Mouse (Mus musculus): ENCODE data around the gene Ccdc189. TPM values are rescaled to one million over a fixed set of nuclear protein-coding genes. Genes with fewer than 3 reads are reported as not detected.
"Not testable (repeated sequence)": the region's sequence is repeated elsewhere in the genome, so short reads cannot be mapped to it uniquely, and the experiment has no call there.

Ccdc189 gene
- 21.8 and 32.1 TPM in 2 replicates for total RNA-seq (2015; ENCODE audit: low replicate concordance)
- 26.7 and 41.9 TPM in 2 replicates for total RNA-seq (2017; ENCODE audit: low replicate concordance)

DNA sequence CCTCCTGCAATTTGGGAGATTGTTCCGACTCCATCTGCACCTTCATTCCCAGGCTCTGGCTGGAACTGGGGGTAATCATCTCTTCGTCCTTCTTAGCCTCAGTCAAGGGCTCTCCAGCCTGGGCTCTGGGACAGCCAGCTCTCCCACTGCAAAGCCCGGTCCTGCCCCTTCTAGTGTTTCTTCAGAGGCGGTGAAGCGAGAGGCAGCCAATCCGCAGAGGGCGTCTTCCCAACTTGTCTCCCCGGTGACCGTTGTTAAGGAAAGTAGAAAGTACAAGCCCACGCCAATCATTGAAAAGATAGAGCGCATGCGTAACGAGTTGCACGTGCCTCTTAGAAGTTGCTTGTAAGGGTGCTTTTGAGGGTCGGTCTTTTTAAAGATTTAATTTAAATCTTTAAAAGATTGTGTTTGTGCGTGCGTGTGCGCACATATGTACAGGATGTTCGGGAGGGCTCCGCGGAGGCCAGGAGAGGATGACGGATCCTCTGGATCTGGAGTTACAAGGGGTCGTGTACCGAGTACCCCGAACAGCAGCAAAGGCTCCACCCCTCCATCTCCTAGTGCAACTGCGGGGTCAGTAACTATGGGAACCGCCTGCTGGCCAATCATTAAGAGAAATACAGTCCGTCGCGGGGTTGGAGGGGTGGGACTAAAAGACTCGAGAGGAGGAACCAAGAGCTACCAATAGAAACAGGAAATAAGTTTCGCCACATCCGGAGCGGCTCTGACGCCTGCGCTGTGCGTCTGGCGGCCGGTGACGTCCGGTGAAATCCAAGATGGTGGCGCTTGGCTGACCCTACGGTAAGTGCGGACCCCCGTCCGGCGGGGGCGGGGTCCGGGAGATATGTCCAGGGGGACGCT, at the start of gene Ccdc189, which contains the start of gene Rnf40:
Ccdc189 (minus strand) TSS at position 585 of the 861 bp plus-strand sequence.
Rnf40 (plus strand) TSS at position 757 of the 861 bp plus-strand sequence.
- ATAC-seq (replicated peaks; ENCODE audit: low FRiP score, poor library complexity, severe bottlenecking): peak; percentile 86

DNA sequence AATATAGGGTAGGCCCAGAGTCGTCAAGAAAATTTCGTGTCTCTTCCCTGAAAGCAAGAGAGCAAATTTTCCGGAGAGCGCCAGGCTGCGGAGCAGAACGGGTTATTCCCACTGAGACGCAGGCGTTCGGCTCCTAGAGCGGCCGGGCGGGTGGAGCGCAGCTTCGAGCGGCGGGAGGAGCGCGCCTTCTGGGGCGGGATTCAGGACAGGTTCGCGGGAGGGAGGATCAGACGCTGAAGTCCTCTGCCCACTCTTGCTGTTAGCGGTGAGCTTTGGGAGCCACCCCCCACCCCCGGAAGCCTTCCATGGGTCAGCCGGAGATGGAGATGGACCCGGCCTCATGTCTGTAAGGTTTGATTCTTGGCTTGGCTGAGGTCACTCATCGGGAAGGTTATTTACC, 48.6 kb upstream of the Ccdc189 start:
- no peak; the same call in 1 of the 2 replicates for ATAC-seq (replicated peaks; ENCODE audit: low FRiP score, poor library complexity, severe bottlenecking)

DNA sequence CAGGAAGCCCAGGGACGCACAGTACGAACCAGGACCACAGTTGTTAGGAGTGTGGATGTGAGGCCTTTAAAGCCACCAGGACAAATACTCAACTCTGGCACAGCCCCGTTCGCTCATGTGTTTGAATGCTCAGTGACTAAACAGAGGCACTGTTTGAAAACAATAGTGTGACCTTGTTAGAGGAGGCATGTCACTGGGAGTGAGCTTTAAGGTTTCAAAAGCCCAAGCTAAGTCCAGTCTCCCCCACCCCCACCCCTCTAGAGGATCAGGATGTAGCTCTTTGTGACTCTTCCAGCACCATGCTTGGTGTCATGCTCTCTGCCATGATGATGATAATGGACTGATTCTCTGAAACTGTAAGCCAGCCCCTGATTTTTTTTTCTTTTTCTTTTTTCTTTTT, 43.0 kb upstream of the Ccdc189 start:
- ATAC-seq (replicated peaks; ENCODE audit: low FRiP score, poor library complexity, severe bottlenecking): no peak

DNA sequence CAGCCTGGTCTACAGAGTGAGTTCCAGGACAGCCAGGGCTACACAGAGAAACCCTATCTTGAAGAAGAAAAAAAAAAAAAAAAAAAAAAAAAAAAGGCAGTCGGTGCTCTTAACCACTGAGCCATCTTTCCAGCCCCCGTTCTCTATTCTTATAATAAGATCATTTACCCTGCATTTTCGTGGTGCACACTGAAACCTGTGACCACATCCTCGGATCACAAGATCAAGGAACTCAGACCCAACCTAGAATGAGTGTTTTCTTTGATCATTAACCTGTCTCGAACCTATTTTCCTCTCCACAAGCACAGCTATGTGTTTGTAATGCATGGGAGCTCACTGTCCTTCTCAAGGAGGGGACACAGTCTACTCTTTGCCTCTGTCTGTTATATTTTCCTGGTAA, 40.3 kb upstream of the Ccdc189 start:
- ATAC-seq (replicated peaks; ENCODE audit: low FRiP score, poor library complexity, severe bottlenecking): no peak

DNA sequence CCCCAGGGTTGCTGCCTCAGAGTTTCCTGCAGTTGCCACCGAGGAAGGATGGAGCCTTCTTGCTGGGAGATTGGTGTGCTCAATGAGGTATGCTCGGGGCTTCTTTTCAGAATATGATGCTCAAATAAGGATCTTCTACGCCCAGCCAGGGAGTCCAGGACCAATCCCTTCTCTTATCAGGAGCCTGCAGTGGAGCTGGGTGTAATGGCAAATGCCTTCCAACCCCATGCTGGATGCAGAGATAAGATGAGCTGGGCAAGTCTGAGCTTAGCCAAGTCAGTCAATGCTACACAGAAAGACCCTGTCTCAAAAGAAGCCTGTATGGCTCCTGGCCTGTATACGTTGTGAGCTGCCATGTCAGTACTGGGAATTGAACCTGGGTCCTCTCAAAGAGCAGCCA, 38.1 kb upstream of the Ccdc189 start:
- ATAC-seq (replicated peaks; ENCODE audit: low FRiP score, poor library complexity, severe bottlenecking): peak; percentile 100

DNA sequence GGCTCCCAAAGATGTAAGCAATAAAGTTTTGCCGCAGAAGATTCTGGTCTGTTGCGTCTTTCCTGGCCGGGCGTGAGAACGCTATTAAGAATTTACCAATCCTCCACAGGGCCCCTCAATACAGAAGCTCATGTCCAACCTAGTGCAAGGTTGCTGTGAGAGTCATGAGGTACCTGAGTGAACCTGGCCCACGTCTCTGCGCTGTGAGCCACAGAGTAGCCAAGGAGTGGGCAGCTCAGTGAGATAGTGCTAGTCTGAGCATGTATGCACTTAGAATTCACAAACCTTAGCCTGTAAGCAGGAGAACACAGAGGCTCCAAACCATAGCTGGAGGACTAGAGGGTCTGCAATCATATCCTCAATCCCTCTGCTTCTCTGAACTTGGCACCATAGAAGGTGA, 37.6 kb upstream of the Ccdc189 start:
- ATAC-seq (replicated peaks; ENCODE audit: low FRiP score, poor library complexity, severe bottlenecking): peak; percentile 56

DNA sequence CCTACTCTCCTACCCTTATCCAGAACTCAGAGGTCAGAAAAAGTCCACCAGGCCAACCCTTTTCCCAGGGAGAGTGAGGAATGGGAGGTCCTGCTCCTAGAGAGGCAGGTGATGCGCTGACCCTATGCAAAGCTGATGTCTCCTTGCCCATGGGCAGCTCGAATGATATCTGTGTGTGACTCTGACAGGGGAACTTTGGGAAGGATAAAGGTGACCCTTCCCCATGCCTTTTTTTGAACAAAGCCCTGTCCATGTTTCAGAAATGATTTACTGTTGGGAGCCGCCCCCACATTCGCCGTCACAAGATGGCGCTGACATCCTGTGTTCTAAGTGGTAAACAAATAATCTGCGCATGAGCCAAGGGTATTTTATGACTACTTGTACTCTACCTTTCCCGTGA, 30.0 kb upstream of the Ccdc189 start:
- not testable (repeated sequence) for ATAC-seq (replicated peaks; ENCODE audit: low FRiP score, poor library complexity, severe bottlenecking)

DNA sequence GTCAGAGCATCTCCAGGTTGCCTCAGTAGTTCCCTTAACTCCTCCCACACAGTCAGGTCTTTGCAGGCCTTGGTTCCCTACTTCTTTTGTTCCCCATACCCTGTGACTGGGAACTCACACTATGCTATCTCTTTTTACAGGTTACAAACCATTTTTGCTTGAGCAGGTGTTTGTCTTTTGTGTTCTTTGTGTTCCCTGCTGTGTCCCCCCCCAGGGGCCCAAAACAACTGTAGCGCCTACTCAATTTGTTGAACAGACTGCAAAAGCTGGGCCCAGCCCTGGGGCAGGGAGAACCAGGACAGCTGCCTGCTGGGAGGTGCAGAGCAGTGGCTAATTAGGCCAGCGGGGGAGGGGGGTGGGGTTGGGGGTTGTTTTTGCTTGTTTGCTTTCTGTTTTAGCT, 29.6 kb upstream of the Ccdc189 start:
- no peak for ATAC-seq (replicated peaks; ENCODE audit: low FRiP score, poor library complexity, severe bottlenecking)

DNA sequence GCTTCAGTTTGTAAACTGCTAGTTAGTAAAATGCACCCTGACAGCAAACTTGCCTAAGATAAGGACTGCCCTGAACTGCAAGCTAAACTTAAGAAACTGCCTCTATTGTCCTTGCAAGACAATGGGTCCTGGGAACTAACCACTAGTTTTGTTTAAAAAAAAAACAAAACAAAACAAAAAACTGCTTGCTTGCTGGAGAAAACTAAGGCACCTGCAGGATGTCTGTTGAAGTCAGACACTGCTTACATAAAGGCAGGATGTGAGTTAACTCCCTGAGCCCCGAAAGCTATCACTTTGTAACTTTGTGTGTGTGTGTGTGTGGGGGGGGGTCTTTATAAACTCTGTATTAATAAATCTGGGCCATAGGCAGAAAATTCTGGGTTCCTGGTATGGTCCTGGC, 28.5 kb upstream of the Ccdc189 start:
- ATAC-seq (replicated peaks; ENCODE audit: low FRiP score, poor library complexity, severe bottlenecking): no peak

DNA sequence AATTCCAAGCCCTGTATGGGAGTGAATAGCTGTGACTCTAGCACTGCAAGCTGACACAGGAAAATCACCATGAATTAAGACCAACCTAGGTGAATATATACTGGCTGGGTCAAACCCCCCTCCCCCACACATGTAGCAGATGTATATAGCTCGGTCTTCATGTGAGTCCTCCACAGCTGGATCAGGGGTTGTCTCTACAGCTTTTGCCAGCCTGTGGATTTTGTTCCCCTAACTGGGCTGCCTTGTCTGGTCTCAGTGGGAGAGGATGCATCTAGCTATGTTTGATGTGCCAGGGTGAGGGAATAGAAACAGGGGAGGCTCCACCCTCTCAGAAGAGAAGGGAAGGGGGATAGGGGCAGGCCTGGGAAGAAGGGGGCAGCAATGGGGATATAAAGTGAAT, 27.9 kb upstream of the Ccdc189 start:
- ATAC-seq (replicated peaks; ENCODE audit: low FRiP score, poor library complexity, severe bottlenecking): no peak

DNA sequence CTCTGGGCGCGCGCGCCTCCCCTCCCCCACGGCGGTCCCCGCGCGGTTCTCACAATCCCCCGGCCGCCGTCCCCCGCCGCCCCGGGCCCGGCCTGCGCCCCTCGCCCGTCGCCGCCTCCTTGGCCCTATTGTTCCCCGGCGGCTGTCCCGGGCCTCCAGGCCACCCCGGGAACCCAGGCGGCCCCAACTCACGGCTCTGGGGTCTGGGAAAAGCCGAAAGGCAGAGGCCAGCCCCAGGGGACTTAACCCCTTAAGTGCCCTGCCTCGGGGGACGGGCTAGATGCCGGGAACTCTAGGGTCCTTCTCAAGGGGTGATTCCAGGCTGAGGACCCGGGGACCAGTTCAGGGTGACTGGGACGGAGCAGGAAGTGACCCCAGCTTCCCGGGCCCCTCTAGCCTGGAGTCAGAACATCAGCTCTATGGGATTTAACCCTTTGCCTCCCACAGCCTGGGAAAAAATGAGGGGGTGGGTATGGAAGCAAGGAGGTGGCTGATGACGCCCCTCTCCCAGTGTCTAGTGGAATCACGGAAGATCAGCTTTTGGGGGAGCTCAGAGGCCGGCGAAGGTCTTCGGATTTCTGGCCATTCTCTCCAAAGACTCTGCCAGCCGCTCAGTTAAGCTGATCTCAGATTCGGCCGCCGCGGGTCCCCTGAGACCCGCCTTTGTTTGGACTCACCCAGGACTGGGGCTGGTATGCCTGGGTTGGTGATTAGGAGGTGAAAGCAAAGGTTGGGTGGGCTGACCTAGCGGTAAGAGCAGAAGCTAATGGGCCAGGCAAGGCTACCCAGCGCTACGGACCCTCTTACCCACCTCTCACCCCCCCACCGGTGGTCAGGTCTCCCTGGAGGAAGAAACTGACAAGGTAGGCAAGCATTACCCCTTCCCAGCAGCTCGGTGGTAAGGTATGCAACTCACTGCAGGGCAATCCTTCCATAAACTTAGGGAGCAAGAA, 26.8 kb upstream of the Ccdc189 start, which contains the start of gene Zfp629:
Zfp629 (minus strand) TSS at position 907 of the 953 bp plus-strand sequence.
- no peak for ATAC-seq (replicated peaks; ENCODE audit: low FRiP score, poor library complexity, severe bottlenecking)

DNA sequence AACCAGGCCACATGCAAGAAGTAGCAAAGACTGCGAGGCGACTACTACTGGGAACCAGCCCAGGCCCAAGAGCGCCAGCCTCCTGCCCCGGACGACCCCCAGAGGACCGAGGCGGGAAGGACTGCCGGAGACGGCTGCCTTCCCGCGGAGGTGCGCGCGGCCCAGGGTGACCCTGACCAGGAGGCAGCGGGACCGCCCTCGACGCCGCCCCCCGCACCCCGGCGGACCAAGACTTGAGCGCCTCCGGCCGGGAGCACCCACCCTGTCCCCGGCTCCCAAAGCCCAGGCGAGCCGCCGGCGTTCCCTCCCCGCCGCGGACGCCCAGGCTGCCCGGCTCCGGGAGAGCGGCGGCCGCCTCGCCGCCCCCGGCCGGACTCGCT, 26.1 kb upstream of the Ccdc189 start:
- peak; percentile 37 for ATAC-seq (replicated peaks; ENCODE audit: low FRiP score, poor library complexity, severe bottlenecking)

DNA sequence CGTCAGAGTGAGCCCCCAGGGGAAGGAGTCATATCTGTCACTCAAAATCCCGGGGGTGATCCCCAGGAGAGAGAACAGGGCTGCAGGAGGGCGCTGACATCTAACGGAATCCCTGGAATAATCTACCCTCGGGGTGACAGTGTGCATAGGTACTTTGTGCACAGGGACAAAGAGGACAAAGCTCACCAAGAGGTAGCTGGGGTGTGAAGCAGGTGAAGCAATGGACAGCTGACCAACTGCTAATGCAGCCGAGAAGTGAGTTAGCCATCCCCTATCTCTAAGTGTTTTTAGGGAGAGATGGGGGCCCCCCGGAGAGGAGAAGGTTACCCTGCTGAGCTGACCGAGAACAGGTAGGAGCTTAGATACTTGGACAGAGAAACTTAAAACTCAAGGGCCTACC, 25.7 kb upstream of the Ccdc189 start:
- ATAC-seq (replicated peaks; ENCODE audit: low FRiP score, poor library complexity, severe bottlenecking): no peak

DNA sequence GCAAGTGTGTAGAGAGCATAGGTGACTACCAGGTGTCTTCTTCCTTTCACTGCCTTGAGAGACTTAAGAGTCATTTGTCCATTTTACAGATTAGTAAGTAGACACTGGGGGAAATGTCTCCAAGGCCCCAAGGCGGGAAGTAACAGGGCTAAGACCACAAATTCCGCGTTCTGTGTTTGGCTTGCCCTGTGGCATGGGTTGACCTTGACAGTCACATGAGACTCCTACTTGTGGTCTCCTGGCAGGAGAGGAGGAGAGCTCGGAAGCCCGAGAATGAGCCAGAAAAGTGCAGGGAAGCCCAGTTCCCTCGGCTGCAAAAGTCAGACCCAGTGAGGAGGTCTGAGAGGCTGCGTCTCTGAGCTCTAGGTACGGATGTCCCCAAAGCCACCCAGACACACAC, 25.1 kb upstream of the Ccdc189 start:
- no peak for ATAC-seq (replicated peaks; ENCODE audit: low FRiP score, poor library complexity, severe bottlenecking)

DNA sequence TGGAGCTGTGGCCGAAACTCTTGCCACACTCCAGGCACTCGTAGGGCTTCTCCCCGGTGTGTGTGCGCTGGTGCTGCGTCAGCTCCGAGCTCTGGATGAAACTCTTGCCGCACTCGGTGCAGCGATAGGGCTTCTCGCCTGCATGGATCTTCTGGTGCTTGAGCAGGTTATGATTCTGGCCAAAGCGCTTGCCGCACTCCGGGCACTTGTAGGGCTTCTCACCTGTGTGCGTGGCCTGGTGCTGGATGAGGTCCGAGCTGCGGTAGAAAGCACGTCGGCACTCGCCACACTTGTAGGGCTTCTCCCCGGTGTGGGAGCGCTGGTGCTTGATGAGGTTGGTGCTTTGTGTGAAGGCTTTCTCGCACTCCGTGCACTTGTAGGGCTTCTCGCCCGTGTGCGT, 23.2 kb upstream of the Ccdc189 start:
- ATAC-seq (replicated peaks; ENCODE audit: low FRiP score, poor library complexity, severe bottlenecking): no peak

DNA sequence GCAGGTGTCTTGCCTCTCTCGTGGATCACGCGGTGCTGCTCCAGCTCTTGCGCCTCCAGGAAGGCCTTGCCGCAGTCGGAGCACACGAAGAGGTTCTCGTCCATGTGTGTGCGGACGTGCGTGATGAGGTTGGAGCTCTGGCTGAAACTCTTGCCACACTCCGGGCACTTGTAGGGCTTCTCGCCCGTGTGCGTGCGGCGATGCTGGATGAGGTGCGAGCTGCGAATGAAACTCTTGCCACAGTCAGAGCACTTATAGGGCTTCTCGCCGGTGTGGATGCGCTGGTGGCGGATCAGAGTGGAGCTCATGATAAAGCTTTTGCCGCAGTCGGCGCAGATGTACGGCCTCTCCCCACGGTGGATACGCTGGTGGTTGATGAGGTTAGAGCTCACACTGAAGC, 22.6 kb upstream of the Ccdc189 start:
- no peak for ATAC-seq (replicated peaks; ENCODE audit: low FRiP score, poor library complexity, severe bottlenecking)

DNA sequence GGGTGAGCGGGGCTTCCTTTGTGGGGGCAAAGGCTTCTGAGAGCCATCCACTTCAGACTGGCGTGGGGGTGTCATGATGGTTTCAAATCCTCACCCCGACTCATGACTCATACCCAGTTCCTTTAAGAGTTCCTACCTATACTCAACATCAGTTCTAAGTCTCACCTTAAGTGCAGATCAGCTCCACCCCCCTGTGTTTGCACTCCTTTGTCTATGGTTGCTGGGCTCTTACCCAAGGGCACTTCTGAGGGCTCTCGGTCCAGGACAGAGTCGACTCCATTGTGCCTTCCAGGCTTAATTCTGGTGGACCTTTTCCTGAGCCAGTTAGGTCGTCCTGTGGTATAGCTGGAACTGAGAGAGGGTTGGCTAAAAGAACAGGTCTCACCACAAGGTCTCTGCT, 18.8 kb upstream of the Ccdc189 start:
- no peak for ATAC-seq (replicated peaks; ENCODE audit: low FRiP score, poor library complexity, severe bottlenecking)

DNA sequence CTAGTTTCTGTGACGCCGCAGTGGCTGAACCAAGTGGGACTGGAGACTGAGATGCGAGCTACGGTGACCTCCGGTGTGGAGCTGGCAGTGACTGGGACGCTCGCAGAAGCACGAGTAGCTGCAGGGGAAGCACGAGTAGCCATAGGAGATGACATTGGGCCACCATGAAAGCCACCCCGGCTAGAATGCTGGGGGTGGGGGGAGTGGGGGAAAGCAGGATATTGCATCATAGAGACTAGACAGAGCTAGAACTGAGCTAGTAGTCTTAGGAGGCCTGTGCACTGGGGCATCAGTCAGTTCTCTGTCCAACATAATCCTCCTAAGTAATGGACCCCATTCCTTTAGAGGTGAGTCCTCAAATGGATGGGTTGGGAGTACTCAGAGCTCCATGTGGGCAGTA, 15.9 kb upstream of the Ccdc189 start:
- ATAC-seq (replicated peaks; ENCODE audit: low FRiP score, poor library complexity, severe bottlenecking): no peak

DNA sequence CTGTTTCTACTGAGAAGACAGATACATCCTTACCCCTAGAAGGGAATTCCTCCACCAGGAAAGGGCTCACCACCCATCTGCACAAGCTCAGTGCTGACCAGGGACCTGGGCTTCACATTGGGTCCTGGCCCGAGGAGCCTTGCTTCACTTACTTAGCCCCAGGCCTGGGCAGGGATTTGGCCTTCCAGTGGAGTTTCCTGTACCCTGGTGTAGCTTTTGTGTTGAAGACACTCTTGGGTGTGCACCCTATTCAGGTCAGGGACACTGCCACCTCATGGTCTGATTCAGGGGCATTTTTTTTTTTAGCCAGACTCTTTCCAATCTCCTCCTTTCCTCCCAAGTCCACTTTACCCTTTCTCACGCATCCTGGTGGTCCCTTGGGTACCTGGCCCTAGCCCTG, 14.5 kb upstream of the Ccdc189 start:
- ATAC-seq (replicated peaks; ENCODE audit: low FRiP score, poor library complexity, severe bottlenecking): no peak

DNA sequence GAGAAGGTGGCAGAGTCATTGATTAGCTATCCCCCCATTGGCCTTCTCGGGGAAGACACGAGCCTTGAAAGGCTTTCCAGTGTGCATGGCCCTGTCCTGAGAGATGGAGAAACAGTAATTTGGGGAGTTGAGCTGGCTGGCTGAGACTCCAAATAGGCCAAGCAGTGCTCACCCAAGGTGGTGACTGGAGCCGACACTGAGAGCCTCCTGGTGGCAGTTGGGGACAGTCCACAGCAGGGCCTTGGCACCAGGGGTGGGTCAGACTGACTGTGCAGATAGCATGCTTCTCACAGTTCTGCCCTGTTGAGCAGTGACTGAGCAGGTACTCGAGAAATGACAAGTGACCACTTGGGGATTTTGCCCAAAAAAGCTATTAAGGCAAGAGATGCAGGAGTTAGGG, 13.3 kb upstream of the Ccdc189 start:
- no peak for ATAC-seq (replicated peaks; ENCODE audit: low FRiP score, poor library complexity, severe bottlenecking)

DNA sequence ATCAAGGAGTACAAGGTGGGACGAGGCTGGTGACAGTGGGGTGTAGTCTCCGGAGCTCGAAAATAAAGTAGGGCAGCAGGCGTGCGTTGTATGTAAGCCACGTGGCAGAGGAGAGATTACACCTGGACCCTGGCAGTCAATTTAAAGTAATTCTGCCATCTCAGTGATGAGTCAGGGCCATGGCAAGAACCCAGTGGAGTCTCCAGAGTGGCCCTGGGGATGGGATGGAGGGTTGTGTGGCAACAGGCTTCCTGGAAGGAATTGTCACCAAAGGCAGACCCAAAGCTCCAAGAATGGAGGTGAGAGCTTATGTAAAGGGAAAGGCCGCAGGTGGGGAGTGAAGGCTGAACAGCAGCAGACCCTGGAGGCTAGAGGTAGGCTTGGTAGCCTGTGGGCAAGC, 12.2 kb upstream of the Ccdc189 start:
- no peak for ATAC-seq (replicated peaks; ENCODE audit: low FRiP score, poor library complexity, severe bottlenecking)
